ENCODE assay signal across 21 mouse cellular contexts in genomic region chr3:122528477-122528876, GRCm38 (mm10).
"Had no signal": no experiment of that assay in that cellular context is flagged by ENCODE, and none has a peak within 500 bp of the region (broad histone marks: within the 10 kb centered on the region; RNA-seq: fewer than 3 reads in every experiment).

No protein-coding gene starts in this region.

- ATAC-seq: inflammation-experienced regulatory T-cells, adult 6 months; midbrain, embryonic 13.5 days; midbrain, embryonic 16.5 days had no signal

- H3K27ac ChIP-seq: liver, embryonic 14.5 days; lung, embryonic 15.5 days; midbrain, embryonic 10.5 days; midbrain, embryonic 13.5 days; neural tube, embryonic 13.5 days had no signal

- H3K4me2 ChIP-seq: lung, embryonic 15.5 days; midbrain, embryonic 13.5 days; neural tube, embryonic 13.5 days had no signal

- H3K27me3 ChIP-seq: lung, embryonic 15.5 days; midbrain, embryonic 13.5 days; neural tube, embryonic 13.5 days had no signal

- DNase-seq: kidney, adult 18-20 months; kidney, adult 9 months; kidney, postnatal 14 days; kidney, postnatal 4 days; lung, postnatal 10 days; lung, postnatal 36 days; retina, postnatal 1 day; right cerebral cortex, postnatal 25 days; spleen, adult 18-20 months; thymus, adult 2 months; thymus, postnatal 14 days; thymus, postnatal 4 days had no signal

- H3K9ac ChIP-seq: liver, embryonic 14.5 days; lung, embryonic 15.5 days; midbrain, embryonic 13.5 days; neural tube, embryonic 13.5 days had no signal

- H3K4me1 ChIP-seq: lung, embryonic 15.5 days; midbrain, embryonic 10.5 days; midbrain, embryonic 13.5 days; neural tube, embryonic 13.5 days had no signal

- H3K9me3 ChIP-seq: lung, embryonic 15.5 days; megakaryocyte, embryonic 14.5 days; midbrain, embryonic 10.5 days; midbrain, embryonic 13.5 days; neural tube, embryonic 13.5 days had no signal

- H3K4me3 ChIP-seq: lung, embryonic 15.5 days; megakaryocyte, embryonic 14.5 days; midbrain, embryonic 10.5 days; midbrain, embryonic 13.5 days; myocyte; neural tube, embryonic 13.5 days had no signal
